Mouse (Mus musculus) neural tube, embryonic 12.5 days (tissue): ENCODE data around the gene Zfp536. TPM values are rescaled to one million over a fixed set of nuclear protein-coding genes. Genes with fewer than 3 reads are reported as not detected.

Experiments used
- ATAC-seq: fragments of 200-750 bp; cut with Nextera tagmentation; 2 replicates; pipeline ENCODE4 v1.8.0; 2017; ENCODE audit warnings: low read depth, mild to moderate bottlenecking, moderate TSS enrichment, moderate library complexity; ENCODE audit not compliant: low FRiP score
- H3K27ac ChIP-seq: fragments of 300-500 bp; sonication (generic); 2 replicates; pipeline ENCODE4 v1.5.1; 2016
- H3K27me3 ChIP-seq: fragments of 300-500 bp; sonication (generic); replicated peaks from 2 replicates; pipeline ENCODE4 v1.6.1; 2016; ENCODE audit warnings: mild to moderate bottlenecking
- H3K36me3 ChIP-seq: fragments of 300-500 bp; sonication (generic); 2 replicates; pipeline ENCODE4 v1.6.1; 2016; ENCODE audit warnings: mild to moderate bottlenecking
- H3K4me1 ChIP-seq: fragments of 300-500 bp; sonication (generic); 2 replicates; pipeline ENCODE4 v1.6.1; 2016
- H3K4me2 ChIP-seq: fragments of 300-500 bp; sonication (generic); replicated peaks from 2 replicates; pipeline ENCODE4 v1.6.1; 2016; ENCODE audit warnings: mild to moderate bottlenecking
- H3K4me3 ChIP-seq: fragments of 300-500 bp; sonication (generic); 2 replicates; pipeline ENCODE4 v1.5.1; 2016
- H3K9ac ChIP-seq: fragments of 300-500 bp; sonication (generic); 2 replicates; pipeline ENCODE4 v1.6.1; 2016; ENCODE audit warnings: mild to moderate bottlenecking
- H3K9me3 ChIP-seq: fragments of 300-500 bp; sonication (generic); 2 replicates; pipeline ENCODE4 v1.6.1; 2016; ENCODE audit warnings: mild to moderate bottlenecking
- WGBS: fragments of 180-500 bp; shearing (Covaris S2); methylation state at CpG from one replicate; pipeline ENCODE4 v1.1.7; 2016; 5-methylcytosine and 5-hydroxymethylcytosine counted together
- polyA plus RNA-seq: library from polyadenylated mRNA; unstranded; fragments of >200 nt; fragmentation: Nextera tagmentation; extraction: Ambion mirVana; gene quantifications from 2 replicates; pipeline ENCODE4 v1.2.1, GENCODE M21; 2016

Gene Zfp536
- polyA plus RNA-seq, 1 experiment from 2014 or later, result 46.9 TPM

DNA sequence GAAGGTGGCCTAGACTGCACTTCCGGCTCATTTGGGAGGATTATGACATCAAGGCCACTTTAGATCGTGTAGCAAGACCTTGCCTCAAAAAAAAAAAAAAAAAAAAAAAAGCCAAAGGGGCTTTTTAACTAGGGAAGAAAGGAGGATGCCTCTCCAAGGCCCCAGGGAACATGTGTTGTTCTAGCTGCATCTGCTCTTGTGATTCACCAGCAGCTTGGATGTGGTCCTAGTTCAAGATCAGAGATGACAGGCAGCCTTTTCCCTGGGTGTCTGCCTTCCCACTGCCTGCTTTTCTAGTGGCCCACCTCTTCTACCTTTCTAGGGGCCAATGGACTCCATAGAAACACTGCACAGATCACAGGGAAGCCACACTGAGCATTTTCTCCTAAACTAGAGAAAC, 350.5 kb downstream of the Zfp536 start:
- Histone ChIP-seq H3K9ac (no peak overlapping the region), H3K9me3 (no peaks in the 10 kb centered on the region), H3K4me1 (no peaks in the 10 kb centered on the region), H3K36me3 (no peaks in the 10 kb centered on the region), H3K27me3 (no peaks in the 10 kb centered on the region), H3K4me2 (no peak overlapping the region), H3K27ac (no peak overlapping the region), H3K4me3 (no peak overlapping the region)
- ATAC-seq, result no peak
- 71% methylated on average over 2 of the region's 2 CpGs for WGBS

Other genes with a start within 250 kb of the Zfp536 start
- 42.6 and 45.5 TPM in 2 replicates for gene Uri1, start 249.9 kb upstream of the Zfp536 start, polyA plus RNA-seq